Mouse (Mus musculus) megakaryocyte-erythroid progenitor cell, adult 5-6 weeks (primary cell): ENCODE results near the gene Tubb2b. TPM values are rescaled to one million over a fixed set of nuclear protein-coding genes. Genes with fewer than 3 reads are reported as not detected.

Experiments
- ATAC-seq: replicated peaks from 2 replicates; pipeline ENCODE4 v1.8.0; 2016; ENCODE audit warnings: mild to moderate bottlenecking, inconsistent platforms; ENCODE audit not compliant: severe bottlenecking, poor library complexity, low FRiP score, low TSS enrichment
- total RNA-seq, 2 experiments: library from RNA; stranded (forward) in 1 of 2; stranded (reverse) in 1 of 2; fragments of 200-1000, 215-1000 nt in 1 of 2; fragments of >200 nt in 1 of 2; fragmentation: Nextera tagmentation in 1 of 2; gene quantifications; 2 replicates each; pipeline ENCODE4 v1.2.3; 2014 to 2017

The Tubb2b gene
- total RNA-seq, 2 experiments from 2014 or later = not detected

DNA sequence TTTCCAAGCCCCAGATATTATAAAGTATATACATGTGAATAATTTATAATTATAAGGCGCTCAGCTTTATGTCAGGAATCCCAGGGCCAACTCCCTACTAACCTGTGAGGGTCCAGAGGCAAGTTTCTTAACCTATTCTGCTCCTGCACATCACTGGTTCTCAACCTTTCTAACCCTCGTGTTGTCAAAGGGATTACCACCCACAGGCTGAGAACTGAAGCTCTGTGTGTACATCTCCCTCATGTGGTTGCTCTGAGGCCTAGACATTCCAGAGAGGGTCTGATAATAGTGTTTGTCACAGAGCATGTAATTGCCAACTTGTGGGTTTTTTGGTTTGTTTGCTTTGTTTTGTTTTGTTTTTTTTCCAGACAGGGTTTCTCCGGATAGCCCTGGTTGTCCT, 16.6 kb upstream of the Tubb2b start:
- no peak for ATAC-seq

DNA sequence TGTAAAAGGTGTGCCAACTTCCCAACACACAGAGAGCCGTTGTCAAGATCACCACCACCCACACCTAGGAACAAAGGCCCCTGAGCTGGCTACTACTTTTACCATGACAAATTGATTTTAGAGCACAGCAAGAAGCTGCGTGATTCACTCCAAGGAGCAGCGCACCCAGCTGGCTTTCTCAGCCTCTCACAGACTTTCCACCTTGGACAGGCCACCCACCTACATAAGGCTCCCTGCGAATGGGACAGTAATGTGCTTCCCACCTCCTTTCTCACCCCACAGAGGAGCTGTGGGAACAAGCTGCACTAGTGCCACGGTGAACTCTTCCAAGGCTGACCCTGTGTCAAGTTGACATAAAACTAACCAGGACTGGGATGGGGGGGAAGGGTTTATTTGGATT, 13.1 kb upstream of the Tubb2b start:
- no peak for ATAC-seq

DNA sequence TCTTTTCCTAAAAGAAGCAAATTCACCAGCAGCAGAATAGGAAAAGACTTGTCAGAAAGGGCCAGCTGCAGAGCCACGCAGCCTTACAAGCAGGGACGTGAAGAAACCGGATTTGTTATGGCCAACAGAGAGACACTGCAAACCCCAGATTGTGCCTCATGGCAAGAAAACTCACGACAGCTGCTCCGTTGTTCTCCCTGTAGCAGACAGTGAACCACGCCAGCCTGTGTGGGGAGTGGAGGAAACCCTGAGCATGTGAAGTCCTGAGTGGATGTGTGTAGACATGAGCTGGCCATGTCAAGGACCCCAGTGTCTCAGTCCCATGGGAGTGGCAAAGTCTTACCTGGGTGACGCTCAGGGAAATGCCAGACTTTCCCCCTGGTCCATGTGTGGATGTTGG, 6.3 kb upstream of the Tubb2b start:
- no peak for ATAC-seq

DNA sequence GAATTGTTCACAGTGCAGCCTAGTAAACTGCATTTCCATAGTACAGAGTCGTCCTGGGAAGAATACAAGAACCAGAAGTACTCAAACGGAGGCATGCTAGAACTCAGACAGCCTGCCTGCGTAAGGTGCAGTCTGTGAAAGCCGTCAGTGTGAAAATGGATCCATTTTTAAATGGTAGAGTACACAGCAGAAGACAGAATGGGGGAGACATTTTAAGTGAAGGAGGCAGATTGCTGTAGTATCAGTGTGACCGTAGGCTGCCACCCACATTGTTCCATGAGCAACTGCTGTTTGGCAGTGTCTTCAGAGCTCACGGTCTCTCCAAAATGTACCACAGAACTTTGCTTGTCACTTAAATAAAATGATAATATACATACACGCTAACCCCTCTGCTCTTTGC, 4.0 kb upstream of the Tubb2b start:
- ATAC-seq = no peak

GRCm38 (mm10) chr13:34133326-34134071, 3.2 kb upstream of the Tubb2b start:
- ATAC-seq = no peak

GRCm38 (mm10) chr13:34132875-34133274, 2.6 kb upstream of the Tubb2b start:
- no peak for ATAC-seq

GRCm38 (mm10) chr13:34132299-34132698, 2.0 kb upstream of the Tubb2b start:
- ATAC-seq = no peak

GRCm38 (mm10) chr13:34131708-34132060, 1.4 kb upstream of the Tubb2b start:
- peak; percentile 60; the same call in 1 of the 2 replicates for ATAC-seq

GRCm38 (mm10) chr13:34131011-34131707, 893 bp upstream of the Tubb2b start:
- ATAC-seq = peak; percentile 62

- no peak; the same call in 1 of the 2 replicates for ATAC-seq
These were observed 611 bp downstream of the Tubb2b start for GRCm38 (mm10) chr13:34129485-34130225.

GRCm38 (mm10) chr13:34128276-34129114, 1.8 kb downstream of the Tubb2b start:
- no peak for ATAC-seq

DNA sequence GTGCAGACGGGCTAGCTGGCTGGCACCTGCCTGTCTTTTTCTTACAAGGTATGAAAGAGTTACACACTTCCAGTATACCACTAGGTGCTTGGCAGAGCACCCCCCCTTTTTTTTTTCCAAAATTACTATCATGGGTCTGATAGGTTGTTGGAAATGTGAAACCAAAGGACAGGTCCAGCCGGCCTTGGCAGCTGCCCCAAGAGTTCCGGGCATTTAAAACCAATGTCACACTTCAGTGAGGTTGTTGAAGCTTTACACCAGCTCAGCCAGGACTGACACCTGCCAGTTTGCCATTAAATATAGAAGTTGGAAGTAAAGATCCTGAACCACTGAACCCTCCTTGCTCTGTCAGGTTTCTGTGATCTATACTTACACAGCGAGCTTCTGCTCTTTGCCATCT, 4.6 kb downstream of the Tubb2b start:
- no peak for ATAC-seq

DNA sequence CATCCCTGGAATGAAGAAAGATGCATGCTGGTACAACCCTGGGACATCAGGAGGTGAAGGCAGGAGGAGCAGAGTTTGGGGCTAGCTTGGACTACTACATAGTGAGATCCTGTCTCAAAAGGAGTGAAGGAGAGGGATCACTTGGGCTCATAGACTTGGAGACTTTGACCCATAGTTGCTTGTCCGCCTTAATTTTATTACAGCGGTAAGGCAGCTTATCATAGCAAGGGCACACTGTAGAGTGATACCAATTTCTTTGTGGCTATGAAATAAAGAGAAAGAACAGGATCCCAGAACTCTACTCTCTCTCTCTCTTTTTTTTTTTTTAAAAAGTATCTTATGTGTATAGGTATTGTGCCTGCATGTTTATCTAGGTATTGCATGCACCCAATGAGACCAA, 9.7 kb downstream of the Tubb2b start:
- ATAC-seq = no peak

GRCm38 (mm10) chr13:34119406-34119805, 10.9 kb downstream of the Tubb2b start:
- ATAC-seq = peak; percentile 38; the same call in 1 of the 2 replicates

- ATAC-seq = peak; percentile 73
These were observed 11.4 kb downstream of the Tubb2b start for GRCm38 (mm10) chr13:34118816-34119215.

GRCm38 (mm10) chr13:34116508-34116907, 13.8 kb downstream of the Tubb2b start:
- ATAC-seq = peak; percentile 15; the same call in 1 of the 2 replicates

- no peak for ATAC-seq
These were observed 15.6 kb downstream of the Tubb2b start for GRCm38 (mm10) chr13:34114654-34115053.

- no peak for ATAC-seq
These were observed 17.2 kb downstream of the Tubb2b start for GRCm38 (mm10) chr13:34113086-34113485.

DNA sequence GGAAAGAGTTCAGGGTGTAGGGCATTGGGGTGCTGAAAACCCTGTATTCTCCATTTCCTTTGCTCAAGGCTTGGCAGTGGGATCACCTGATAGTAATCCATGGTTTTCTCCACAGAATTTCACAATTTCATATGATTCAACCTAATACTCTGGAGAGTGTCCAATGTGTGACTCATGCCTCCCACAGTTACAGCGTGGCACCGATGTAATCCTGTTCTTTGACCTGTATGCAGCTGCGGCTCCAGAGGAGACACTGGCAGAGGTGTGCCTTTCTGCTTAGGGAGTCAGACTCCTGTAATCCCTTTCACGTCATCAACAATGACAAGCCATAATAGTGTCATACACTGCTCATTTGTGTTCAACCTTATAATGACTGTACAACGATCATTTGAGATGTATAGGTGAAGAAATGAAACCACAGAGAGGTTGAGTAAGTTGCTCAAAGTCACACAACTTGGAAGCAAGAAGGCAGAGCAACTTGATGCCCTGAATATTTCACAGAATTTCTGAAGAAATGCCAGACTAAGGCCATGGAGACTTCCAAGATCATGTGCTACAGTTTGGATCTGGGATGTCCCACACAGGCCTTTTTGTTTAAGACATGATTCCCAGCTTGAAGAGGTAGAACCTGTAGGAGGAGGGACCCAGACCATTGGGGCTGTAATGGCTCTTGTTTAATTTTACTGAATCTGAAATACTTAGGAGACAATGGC, 17.7 kb downstream of the Tubb2b start:
- ATAC-seq = no peak
